Mouse (Mus musculus) G1E (cell line): Measurements from ENCODE around the gene Hoxc5. TPM values are rescaled to one million over a fixed set of nuclear protein-coding genes. Genes with fewer than 3 reads are reported as not detected.

Experiments
- ATAC-seq: 2 replicates; pipeline ENCODE4 v1.8.0; 2016; ENCODE audit warnings: mild to moderate bottlenecking; ENCODE audit not compliant: insufficient number of reproducible peaks, poor library complexity, low FRiP score, severe bottlenecking; ENCODE audit errors: extremely low read depth
- DNase-seq: peaks from one replicate; pipeline ENCODE4 v3.0.0; 2012; ENCODE audit warnings: low spot score
- H3K27me3 ChIP-seq: 2 replicates; pipeline ENCODE4 v1.6.1; 2012; ENCODE audit warnings: mild to moderate bottlenecking, low read length, inconsistent platforms; ENCODE audit not compliant: insufficient read depth
- H3K36me3 ChIP-seq: replicated peaks from 2 replicates; pipeline ENCODE3; 2012; ENCODE audit warnings: mild to moderate bottlenecking, inconsistent platforms
- H3K4me1 ChIP-seq: 2 replicates; pipeline ENCODE4 v1.6.1; 2012; ENCODE audit warnings: low read depth, low read length, inconsistent platforms, mixed read lengths; ENCODE audit not compliant: insufficient read depth
- H3K4me3 ChIP-seq: 2 replicates; pipeline ENCODE4 v1.5.1; 2012; ENCODE audit warnings: low read depth, mild to moderate bottlenecking, inconsistent platforms, low read length, moderate library complexity, mixed read lengths
- H3K9me3 ChIP-seq: replicated peaks from 2 replicates; pipeline ENCODE4 v1.6.1; 2012; ENCODE audit warnings: inconsistent platforms
- CTCF ChIP-seq: IDR thresholded peaks from 2 replicates; pipeline ENCODE4 v1.5.1; 2012; ENCODE audit warnings: low read depth, low read length, inconsistent platforms, mixed read lengths
- GATA1 ChIP-seq: IDR thresholded peaks from 2 replicates; pipeline ENCODE4 v1.6.1; 2012; ENCODE audit warnings: borderline replicate concordance, low read length, inconsistent platforms, mixed read lengths
- GATA2 ChIP-seq: IDR thresholded peaks from 2 replicates; pipeline ENCODE4 v1.6.1; 2012; ENCODE audit warnings: low read depth, low read length, inconsistent platforms, borderline replicate concordance
- POLR2AphosphoS5 ChIP-seq: IDR thresholded peaks from 2 replicates; pipeline ENCODE4 v1.6.1; 2012; ENCODE audit warnings: low read depth, low read length, inconsistent platforms; ENCODE audit not compliant: insufficient replicate concordance
- TAL1 ChIP-seq: conservative IDR thresholded peaks from 2 replicates; pipeline ENCODE4 v1.6.1; 2012; ENCODE audit warnings: low read depth, low read length, inconsistent platforms, mixed read lengths
- polyA plus RNA-seq: library from polyadenylated mRNA; stranded (reverse); fragments of >175 nt; gene quantifications from 2 replicates; pipeline ENCODE4 v1.2.3, GENCODE M21; 2012
- total RNA-seq, 2 experiments: library from RNA; stranded (forward) in 1 of 2; stranded (reverse) in 1 of 2; fragments of 200-1000 nt in 1 of 2; fragments of >200 nt in 1 of 2; fragmentation: Nextera tagmentation in 1 of 2; gene quantifications; 2 replicates each; pipeline ENCODE4 v1.2.3; 2014 to 2017

Gene Hoxc5
- total and polyA plus RNA-seq, 3 experiments = 9.1 to 19.8 (median 12.4) TPM

DNA sequence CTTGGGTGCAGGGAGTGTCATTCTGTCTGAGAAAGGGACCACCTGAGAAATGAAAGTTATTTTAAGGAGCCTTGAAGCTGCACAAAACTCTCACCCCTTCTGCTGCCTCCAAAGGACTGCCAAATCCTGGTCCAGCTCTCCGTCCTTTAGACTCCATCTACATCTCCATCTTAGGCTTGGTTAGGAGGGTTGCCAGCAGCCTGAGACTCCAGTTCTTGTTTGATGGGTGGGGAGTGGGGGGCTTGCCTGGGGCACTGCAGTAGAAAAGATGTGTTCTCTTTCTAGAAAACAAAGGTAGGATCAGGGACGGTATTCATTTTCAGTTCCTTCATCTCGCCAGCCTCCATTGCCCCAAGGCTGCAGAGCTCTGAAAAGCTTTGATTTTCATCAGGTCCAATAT, 30.2 kb downstream of the Hoxc5 start:
- H3K27me3 ChIP-seq = peaks cover 10% of the 10 kb centered on the region
- H3K4me1 ChIP-seq = peaks cover 84% of the 10 kb centered on the region
- H3K36me3 ChIP-seq = peaks cover 5% of the 10 kb centered on the region
- H3K4me3 ChIP-seq = peak overlapping the region; percentile 74
- DNase-seq (no peak), ATAC-seq (no peak)
- no peak for TF ChIP-seq POLR2AphosphoS5
- TF ChIP-seq TAL1 = no peak
- no peak for TF ChIP-seq GATA2
- no peak for TF ChIP-seq CTCF
- no peak for TF ChIP-seq GATA1
- no peaks in the 10 kb centered on the region for H3K9me3 ChIP-seq

- Histone ChIP-seq H3K4me3 (peak within 1 kb of the TSS; percentile 74), H3K9me3 (no peaks in the 10 kb centered on the region), H3K36me3 (peaks cover 5% of the 10 kb centered on the region), H3K27me3 (peaks cover 10% of the 10 kb centered on the region), H3K4me1 (peaks cover 84% of the 10 kb centered on the region)
- TF ChIP-seq GATA2 (no peak), GATA1 (no peak), POLR2AphosphoS5 (no peak), CTCF (no peak), TAL1 (no peak)
- ATAC-seq (no peak), DNase-seq (no peak)
These were observed 30.7 kb downstream of the Hoxc5 start, which contains the start of gene Hoxc6 for GRCm38 (mm10) chr15:102997939-102998355. Gene Hoxc6, plus strand, starts transcription at chr15:102998257.

- Histone ChIP-seq H3K27me3 (peaks cover 10% of the 10 kb centered on the region), H3K36me3 (peaks cover 5% of the 10 kb centered on the region), H3K4me1 (peaks cover 87% of the 10 kb centered on the region), H3K4me3 (peak overlapping the region; percentile 74), H3K9me3 (no peaks in the 10 kb centered on the region)
- peak; percentile 82 for DNase-seq
- no peak for TF ChIP-seq GATA1
- no peak for TF ChIP-seq GATA2
- TF ChIP-seq TAL1 = no peak
- ATAC-seq = peak; percentile 43
These were observed 31.5 kb downstream of the Hoxc5 start for GRCm38 (mm10) chr15:102998608-102999182.

GRCm38 (mm10) chr15:102999183-102999831, 32.1 kb downstream of the Hoxc5 start:
- ATAC-seq (peak; percentile 72), DNase-seq (peak; percentile 95)

GRCm38 (mm10) chr15:102999955-103000354, 32.7 kb downstream of the Hoxc5 start:
- Histone ChIP-seq H3K9me3 (no peaks in the 10 kb centered on the region), H3K4me1 (peaks cover 88% of the 10 kb centered on the region), H3K27me3 (peaks cover 8% of the 10 kb centered on the region), H3K4me3 (peak overlapping the region; percentile 74), H3K36me3 (peaks cover 10% of the 10 kb centered on the region)
- TF ChIP-seq GATA1 = no peak
- no peak for TF ChIP-seq TAL1
- TF ChIP-seq CTCF = no peak
- TF ChIP-seq POLR2AphosphoS5 = no peak; the same call in 1 of the 2 replicates
- no peak for TF ChIP-seq GATA2
- DNase-seq = no peak
- ATAC-seq = no peak; the same call in 1 of the 2 replicates

More at GRCm38 (mm10) chr15:102999183-102999831, 32.1 kb downstream of the Hoxc5 start:
- H3K36me3 ChIP-seq = peaks cover 6% of the 10 kb centered on the region
- H3K27me3 ChIP-seq = peaks cover 10% of the 10 kb centered on the region
- H3K4me1 ChIP-seq = peaks cover 88% of the 10 kb centered on the region
- TF ChIP-seq GATA2 = no peak
- no peak for TF ChIP-seq TAL1
- TF ChIP-seq POLR2AphosphoS5 = no peak
- TF ChIP-seq GATA1 = no peak
- no peak for TF ChIP-seq CTCF
- no peaks in the 10 kb centered on the region for H3K9me3 ChIP-seq
- peak overlapping the region; percentile 74 for H3K4me3 ChIP-seq

- ATAC-seq (no peak), DNase-seq (no peak)
- H3K4me1 ChIP-seq = peaks cover 87% of the 10 kb centered on the region
- peaks cover 5% of the 10 kb centered on the region; the same call in 1 of the 2 replicates for H3K27me3 ChIP-seq
- peaks cover 13% of the 10 kb centered on the region for H3K36me3 ChIP-seq
- H3K4me3 ChIP-seq = peak overlapping the region; percentile 74
- TF ChIP-seq POLR2AphosphoS5 (no peak), CTCF (no peak), GATA2 (no peak), GATA1 (no peak), TAL1 (no peak)
- H3K9me3 ChIP-seq = no peaks in the 10 kb centered on the region
These were observed 33.3 kb downstream of the Hoxc5 start for GRCm38 (mm10) chr15:103000501-103000901.
